Mouse (Mus musculus): ENCODE data around the gene Selplg. TPM values are rescaled to one million over a fixed set of nuclear protein-coding genes. Genes with fewer than 3 reads are reported as not detected.
"Not testable (repeated sequence)": the region's sequence is repeated elsewhere in the genome, so short reads cannot be mapped to it uniquely, and the experiment has no call there.

Gene Selplg
- total RNA-seq, 1 experiment from 2014 or later: 108 TPM

DNA sequence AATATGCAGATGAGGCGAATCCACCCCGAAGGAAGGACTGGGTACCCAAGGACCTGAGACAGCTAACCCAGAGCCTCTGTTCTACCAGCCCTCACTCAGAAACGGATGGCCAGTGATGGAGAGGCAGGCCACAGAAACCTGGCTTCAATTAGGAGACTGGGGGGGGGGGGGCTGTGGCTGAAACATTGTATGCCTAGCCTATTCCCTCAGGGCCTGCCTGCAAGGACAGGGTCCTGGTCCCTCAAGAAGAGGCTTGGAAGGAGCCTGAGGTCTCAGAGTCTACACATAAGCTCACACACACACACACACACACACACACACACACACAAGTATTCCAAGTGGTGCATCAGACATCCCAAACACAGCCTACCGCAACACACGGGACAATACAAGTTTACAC lies 32.8 kb downstream of the Selplg start:
- ATAC-seq (replicated peaks; ENCODE audit: low read depth, poor library complexity, severe bottlenecking): no peak

DNA sequence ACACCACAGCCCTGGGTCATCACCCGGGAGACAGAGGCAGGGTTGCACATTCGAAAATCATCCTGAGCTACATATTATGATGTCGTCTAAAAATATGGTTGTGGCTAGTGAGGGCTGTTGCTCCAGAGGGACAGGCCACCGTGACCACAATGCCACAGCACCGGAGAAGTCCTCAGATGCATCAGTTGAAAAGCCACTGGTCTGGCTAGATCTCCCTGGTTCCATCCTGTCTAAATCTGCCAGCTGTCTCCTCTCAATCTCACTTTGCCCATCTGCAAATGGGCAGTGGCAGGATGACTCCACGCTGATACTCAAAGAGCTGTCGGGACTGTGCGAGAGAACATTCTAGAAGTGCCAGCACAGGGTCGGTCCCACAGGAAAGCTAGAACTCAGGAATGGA lies 33.9 kb downstream of the Selplg start:
- peak; percentile 56 for ATAC-seq (replicated peaks; ENCODE audit: low read depth, poor library complexity, severe bottlenecking)

DNA sequence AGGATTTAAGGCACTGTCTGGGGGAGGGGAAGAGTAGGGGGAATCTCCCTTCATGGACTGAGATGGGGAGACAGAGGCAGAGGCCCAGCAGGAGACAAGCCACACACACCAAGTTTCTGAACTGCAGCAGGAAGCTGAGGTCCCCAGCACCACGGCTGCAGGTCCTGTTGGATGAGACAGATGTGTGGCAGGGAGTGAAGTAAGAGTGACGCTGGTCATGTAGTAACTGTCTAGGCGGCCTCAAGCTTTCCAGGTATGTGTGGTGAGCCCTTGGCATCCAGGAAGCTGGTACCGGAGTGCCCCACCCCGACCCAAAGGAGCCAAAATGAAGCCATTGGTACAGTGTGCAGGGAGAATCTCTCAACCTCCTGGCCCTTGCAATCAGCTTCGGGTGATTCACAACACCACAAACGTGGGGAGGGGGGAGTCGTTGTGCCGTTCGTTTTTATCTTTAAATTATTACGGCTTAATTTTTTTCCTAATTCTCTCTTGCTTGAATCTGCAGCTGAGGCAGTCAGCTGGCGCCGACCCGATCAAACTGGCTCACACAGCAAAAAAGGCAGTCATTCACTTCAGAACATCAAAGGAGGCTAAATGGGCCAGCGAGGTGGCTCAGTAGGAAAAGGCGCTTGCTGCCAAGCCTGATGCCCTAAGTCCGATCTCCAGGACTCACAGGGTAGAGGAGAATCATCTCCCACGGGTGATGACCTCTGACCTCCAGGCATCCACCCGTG lies 35.1 kb downstream of the Selplg start:
- ATAC-seq (replicated peaks; ENCODE audit: low read depth, poor library complexity, severe bottlenecking): 0 out of 2 replicates have a peak, but pooled peaks have one; percentile 8

DNA sequence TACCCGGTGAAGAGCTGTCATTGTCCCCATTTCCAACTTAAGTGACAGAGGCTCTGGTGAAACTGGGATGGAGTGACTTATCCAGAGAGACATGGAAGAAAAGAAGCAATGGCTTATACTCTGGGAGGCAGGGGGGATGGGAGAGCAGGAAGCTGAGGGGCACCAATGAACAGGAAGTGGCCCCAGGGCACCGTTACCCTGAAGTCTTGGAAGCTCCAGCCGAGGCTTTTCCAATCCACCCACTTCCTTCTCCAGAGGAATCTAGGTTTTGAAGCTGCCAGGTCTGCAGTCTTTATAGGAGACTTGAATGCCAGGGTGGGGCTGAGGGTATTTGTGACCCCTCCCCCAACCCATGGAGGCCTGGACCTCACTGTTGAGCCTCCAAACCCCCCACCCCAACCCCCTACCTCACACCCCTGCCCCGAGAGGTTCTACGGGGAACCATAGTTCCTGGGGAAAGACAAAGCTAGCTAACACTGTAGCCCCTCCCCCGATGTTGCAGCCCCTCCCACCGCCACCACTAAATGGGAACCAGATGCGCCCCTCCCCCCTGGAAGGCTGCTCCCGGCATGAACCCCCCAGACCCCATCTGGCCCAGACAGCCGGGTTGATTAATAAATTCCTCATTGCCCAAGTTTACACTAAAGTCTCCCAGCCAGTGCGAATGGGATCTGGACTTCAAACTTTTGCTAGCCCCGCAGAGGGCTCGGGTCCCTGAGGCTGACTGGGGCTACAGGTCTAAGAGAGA lies 35.9 kb downstream of the Selplg start:
- ATAC-seq (replicated peaks; ENCODE audit: low read depth, poor library complexity, severe bottlenecking): no peak; the same call in 1 of the 2 replicates

DNA sequence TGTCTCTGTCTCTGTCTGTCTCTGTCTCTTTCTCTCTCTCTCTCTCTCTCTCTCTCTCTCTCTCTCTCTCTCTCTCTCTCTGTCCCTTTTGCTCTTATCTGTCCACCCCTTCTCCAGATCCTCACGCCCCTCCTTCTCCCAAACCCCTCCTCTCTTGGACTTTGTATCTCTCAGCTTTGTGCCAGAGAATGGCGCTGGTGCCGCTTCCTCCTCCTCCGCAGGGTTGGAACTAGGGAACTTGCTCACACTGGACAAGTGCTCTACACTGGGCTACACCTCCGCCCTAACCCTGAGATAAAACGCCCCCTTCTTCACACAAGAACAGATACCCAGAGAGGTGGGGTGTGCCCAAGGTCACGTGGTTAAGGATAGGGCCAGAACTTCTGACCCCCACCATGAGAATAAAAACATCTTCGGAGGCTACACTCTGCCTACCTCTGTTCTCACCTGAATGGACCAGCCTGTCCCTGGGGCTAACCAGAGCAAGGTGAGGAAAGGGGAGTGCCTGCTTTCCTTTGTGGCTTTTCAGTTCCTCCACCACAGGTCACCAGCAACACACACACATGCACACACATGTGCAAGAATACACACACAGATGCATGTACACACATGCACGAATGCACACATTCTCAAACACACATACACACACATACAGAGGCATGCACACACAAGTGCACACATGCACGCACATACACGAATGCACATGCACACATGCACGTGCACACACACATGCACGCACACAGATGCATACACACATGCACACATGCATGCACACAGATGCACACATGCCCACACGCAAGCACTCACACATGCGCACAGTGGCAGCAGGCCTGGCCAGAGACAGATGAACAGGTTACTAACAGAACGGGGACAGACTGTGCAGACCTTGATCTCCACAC lies 41.0 kb downstream of the Selplg start:
- ATAC-seq (replicated peaks; ENCODE audit: low read depth, poor library complexity, severe bottlenecking): no peak

DNA sequence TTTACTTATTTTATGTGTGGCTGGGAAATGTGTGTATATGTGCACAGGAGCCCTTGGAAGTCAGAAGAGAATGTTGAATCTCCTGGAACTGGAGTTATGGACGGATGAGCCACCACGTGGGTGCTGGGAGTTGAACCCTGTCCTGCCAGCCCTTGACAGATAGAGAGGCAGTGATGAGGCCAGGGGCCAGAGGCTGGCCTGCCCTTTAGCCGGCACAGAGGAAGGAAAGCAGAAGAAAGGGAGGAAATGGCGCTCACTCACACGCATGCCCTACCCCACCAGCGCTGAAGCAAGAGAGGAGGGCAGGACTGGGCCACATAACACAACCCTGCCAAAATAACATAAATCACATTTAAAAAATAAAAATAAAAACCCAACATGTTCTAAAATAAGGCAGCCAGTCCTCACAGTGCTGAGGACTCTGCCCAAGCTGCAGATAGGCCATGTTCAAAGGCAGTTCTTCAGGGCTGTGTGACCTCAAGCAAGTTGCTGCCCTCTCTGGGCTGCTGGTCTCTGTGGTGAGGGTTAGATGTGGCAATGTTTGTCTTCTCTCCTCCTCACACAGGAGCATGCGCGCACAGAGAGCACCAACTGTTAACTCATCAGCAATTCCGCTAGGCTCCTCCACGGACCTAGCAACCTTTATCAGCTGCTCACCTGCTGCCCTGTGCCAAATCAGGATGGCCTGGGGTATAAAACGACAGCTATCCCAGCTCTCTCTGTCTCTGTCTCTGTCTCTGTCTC lies 41.8 kb downstream of the Selplg start:
- ATAC-seq (replicated peaks; ENCODE audit: low read depth, poor library complexity, severe bottlenecking): no peak

DNA sequence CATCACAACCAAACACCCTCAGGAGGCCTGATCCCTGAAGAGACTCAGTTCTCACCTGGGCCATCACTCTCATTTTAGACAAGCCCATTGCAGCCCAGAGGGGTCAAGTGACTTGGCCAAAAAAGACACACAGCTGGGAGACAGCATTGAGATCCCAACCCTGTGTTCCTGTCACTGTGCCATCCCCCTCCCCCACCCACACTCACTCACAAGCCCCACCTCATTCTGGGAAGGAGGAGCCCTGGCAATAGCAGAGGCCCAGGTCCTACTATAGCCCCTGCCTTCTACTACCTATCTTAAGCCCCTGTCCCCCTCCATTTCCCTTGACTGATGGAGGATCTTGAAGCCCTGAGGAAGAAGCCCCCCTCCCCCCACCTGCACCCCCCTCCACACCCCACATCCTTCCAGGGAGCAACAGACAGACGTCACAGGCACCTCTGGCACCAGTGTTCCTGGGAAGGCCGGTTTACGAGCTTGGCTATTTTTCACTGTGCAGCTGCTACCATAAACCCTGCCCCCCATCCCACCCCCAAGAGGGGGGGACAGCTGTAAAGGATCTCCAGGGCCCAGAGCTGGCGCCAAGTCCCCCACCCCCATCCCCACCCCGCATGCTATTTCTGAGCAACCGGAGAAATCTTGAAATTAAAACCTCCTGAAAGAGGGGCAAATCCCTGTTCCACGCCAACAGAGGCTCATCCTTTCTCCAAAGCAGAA lies 43.2 kb downstream of the Selplg start:
- ATAC-seq (replicated peaks; ENCODE audit: low read depth, poor library complexity, severe bottlenecking): no peak

DNA sequence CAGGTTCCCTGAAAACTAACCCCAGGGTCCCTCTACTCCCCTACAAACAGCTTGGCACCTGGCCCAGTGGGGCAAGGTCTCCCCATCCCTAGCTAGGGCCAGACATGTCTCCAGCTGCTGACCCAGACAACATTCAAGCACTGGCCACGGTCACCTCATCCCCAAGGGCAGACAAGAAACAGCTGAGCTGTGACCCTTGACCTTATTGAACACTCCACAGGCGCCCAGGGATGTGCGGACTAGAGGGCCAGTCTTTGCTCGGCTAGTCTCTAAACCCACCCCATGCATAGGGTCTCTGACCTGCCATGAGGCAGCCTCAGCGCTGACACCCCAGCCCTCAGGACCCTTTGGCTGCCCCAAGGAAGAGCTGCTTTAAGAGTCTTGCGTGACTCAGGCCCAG lies 43.8 kb downstream of the Selplg start:
- no peak for ATAC-seq (replicated peaks; ENCODE audit: low read depth, poor library complexity, severe bottlenecking)

DNA sequence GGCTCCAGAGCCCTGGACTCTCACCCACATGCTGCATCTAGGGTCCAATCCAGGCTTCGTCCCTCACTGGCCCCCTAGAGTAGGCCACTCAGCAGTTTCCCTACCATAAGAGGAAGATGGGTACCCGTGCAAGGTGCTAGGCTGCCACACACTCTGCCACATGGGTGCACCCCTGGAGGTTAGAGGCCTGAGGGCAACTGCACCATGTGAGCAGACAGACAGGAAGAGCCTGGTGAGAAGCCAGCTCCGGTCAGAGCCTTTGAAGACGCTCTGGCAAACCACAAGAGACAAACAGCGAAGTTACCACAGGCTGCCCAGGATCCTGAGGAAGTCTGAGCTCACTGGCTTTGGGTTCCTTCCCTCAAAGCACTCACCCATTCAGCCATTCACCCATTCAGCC lies 45.5 kb downstream of the Selplg start:
- ATAC-seq (replicated peaks; ENCODE audit: low read depth, poor library complexity, severe bottlenecking): peak; percentile 88

DNA sequence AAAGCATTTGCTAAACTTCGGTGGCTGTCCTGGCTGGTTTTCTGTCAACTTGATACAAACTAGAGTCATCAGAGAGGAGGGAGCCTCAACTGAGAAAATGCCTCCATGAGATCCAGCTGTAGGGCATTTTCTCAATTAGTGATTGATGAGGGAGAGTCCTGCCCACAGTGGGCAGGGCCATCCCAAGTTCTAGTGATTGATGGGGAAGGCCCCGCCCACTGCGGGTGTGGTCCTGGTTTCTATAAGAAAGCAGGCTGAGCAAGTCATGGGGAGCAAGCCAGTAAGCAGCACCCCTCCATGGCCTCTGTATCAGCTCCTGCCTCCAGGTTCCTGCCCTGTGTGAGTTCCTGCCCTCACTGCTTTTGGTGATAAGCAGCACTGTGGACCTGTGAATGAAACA lies 48.3 kb downstream of the Selplg start:
- not testable (repeated sequence) for ATAC-seq (replicated peaks; ENCODE audit: low read depth, poor library complexity, severe bottlenecking)

DNA sequence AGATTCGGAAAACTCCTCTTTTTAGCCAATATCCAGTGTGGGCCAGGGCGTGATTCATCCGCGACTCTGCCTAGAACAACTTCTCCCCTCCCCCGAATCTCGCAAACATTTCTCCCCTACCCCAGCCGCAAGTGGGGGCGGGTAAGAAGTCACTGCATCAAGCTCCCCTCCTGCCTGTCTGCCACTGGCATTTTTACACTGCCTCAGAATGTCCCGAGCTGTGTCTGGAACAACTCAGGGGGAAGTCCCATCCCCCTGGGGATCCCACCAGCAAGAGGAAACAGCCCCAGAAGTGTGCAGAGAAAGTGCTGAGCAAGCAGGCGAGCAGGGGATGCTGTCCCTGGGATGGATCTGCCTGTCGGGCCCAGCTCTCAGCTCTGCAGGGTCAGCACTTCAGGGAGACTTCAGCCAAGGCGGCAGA lies 48.9 kb downstream of the Selplg start:
- no peak for ATAC-seq (replicated peaks; ENCODE audit: low read depth, poor library complexity, severe bottlenecking)

DNA sequence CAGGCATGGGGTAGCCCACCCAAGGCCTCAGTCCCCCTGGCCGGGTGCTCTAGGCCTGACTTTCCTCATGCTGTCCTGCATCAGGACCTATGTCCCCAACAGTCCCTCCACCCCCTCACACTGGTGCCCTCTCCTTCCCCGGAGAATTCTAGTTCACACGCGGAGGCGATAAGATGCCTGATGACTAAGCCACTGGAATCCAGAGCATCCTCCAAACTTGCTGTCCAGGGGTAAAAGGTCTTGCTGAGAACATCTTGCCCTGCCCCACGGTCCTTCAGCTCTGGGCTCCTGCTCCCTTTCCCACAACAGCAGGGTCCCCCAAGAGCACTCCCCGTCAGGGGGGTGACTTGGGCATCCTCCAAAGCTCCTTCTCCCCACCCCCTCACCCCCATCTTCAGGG lies 49.8 kb downstream of the Selplg start:
- no peak for ATAC-seq (replicated peaks; ENCODE audit: low read depth, poor library complexity, severe bottlenecking)

DNA sequence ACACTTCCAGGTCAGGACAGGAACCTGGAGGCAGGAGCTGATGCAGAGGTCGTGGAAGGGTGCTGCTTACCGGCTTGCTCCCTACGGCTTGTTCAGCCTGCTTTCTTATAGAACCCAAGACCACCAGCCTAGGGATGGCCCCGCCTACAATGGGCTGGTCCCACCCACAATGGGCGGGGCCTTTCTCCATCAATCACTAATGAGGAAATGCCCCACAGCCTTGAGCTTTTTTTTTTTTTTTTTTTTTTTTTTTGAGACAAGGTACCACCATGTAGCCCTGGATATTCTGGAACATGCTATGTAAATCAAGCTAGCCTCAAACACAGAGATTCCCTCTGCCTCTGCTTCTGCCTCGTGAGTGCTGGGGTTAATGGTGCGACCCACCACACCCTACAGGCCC lies 50.6 kb downstream of the Selplg start:
- ATAC-seq (replicated peaks; ENCODE audit: low read depth, poor library complexity, severe bottlenecking): no peak

DNA sequence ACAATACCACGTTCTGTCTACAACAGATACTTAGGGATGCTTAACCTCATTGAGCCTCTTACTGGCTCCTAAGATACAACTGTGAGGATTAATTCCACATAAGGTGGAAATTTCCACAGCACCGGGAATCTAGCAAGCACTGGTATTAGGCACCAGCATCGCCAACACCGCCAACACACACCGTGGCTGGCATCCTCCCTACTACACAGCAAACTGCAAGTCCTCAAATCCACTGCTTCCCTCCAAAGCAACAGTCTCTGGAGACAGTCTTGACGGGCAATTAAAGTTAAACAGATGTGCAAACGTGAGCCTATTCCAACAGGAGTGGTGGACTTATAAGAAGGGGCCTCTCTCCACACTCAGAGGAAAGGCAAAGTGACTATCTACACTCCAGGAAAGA lies 51.2 kb downstream of the Selplg start:
- no peak for ATAC-seq (replicated peaks; ENCODE audit: low read depth, poor library complexity, severe bottlenecking)

DNA sequence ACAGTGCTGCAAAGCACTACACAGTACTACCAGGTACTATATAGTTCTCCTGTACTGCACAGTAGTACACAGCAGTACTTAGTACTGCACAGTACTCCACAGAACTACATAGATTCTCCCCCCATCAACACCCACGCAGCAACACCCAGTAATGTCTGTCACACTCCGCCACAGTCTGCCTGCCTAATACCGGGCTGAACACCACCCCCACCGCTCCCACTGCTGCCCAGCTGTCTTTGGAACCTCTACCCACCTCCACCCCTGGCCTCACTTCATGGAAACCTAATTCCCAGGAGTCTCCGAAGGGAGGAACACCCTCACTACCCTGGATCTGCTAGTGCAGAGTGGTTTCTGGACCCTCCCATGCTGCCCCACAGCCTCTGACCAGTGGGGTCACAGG lies 51.7 kb downstream of the Selplg start:
- no peak for ATAC-seq (replicated peaks; ENCODE audit: low read depth, poor library complexity, severe bottlenecking)

DNA sequence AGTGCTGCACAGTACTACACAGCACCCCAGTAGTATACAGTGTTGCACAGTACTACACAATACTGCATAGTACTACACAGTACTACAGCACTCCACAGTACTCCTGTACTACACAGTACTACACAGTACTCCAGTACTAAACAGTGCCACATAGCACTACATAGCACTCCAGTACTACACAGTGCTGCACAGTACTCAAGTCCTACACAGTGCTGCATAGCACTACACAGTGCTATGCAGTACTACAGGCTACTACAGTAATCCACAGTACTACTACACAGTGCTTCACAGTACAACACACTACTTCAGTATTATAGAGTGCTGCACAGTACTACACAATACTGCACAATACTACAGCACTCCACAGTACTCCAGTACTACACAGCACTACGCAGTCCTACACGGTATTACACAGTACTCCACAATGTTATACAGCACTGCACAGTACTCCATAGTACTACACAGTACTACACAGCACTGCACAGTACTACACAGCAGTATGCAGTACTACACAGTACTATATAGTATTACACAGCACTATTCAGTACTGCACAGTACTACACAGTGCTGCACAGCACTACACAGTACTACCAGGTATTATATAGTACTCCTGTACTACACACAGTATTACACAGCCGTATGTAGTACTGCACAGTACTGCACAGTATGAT lies 52.2 kb downstream of the Selplg start:
- ATAC-seq (replicated peaks; ENCODE audit: low read depth, poor library complexity, severe bottlenecking): no peak

DNA sequence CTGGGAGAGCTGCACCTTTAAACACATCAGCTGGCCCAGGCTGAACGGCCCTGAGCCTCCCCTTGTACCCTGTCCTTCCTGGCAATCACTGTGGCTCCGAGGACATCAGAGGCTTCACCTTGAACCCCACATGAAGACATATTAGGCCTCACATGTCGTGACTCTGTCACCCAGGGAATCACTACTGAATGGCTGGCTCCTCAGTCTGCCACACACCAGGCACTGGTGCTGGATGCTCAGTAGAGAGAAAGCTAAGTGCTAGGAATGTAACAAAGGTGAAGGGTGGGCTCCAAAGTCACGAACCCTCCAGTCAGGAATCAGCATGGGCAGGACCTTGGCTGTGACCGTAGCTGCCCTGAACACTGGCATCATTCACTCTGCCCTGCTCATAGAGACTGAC lies 52.9 kb downstream of the Selplg start:
- ATAC-seq (replicated peaks; ENCODE audit: low read depth, poor library complexity, severe bottlenecking): no peak

DNA sequence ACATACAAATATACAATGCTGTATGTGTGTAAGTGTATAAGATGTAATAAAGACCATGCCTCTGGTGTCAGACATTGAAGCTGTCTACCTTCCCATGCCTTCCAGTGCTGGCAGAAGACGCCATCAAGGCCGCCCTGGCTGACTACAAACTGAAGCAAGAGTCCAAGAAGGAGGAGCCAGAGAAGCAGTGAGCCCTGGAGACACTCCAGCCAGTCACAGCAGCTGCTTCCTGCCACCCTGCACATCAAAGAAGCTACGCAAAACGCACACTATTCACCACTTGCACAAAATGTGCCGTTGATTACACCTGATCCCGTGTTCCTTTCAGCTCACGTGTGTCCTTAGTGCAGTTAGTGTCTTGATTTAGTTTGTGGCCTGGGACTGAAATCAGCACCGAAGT lies 54.7 kb downstream of the Selplg start:
- not testable (repeated sequence) for ATAC-seq (replicated peaks; ENCODE audit: low read depth, poor library complexity, severe bottlenecking)

DNA sequence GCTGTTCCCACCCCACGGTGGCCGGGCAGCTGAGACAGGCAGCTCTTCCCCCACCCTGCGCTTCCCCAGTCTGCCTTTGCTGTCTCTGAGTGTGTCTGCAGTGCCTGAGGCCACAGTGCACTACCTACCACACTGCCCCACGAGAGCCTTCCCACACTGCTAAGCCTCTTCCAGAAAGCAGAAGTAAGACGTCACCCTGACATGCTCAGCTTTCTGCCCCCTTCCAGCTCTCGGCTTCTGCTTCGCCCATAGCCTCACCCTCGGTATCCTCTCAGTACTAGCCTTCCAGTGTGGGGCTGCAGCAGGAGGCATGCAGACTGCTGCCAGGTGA lies 55.6 kb downstream of the Selplg start:
- ATAC-seq (replicated peaks; ENCODE audit: low read depth, poor library complexity, severe bottlenecking): peak; percentile 70

All from common myeloid progenitor, adult 5-6 weeks (primary cell).